Mouse (Mus musculus): ENCODE measurements around the gene Ceacam9. TPM values are rescaled to one million over a fixed set of nuclear protein-coding genes. Genes with fewer than 3 reads are reported as not detected.

Gene Ceacam9
- polyA plus RNA-seq, 1 experiment from 2014 or later = not detected

Other genes with a start within 250 kb of the Ceacam9 start
- 0.33 and 0.36 TPM in 2 replicates for gene Npas1, start 244.2 kb upstream of the Ceacam9 start, polyA plus RNA-seq (2016; fragmentation: Nextera tagmentation; extraction: Ambion mirVana)
- gene Arhgap35, start 106.9 kb upstream of the Ceacam9 start, polyA plus RNA-seq (2016; fragmentation: Nextera tagmentation; extraction: Ambion mirVana) = 4.4 and 4.7 TPM in 2 replicates
- gene Ceacam15, start 46.2 kb upstream of the Ceacam9 start, polyA plus RNA-seq (2016; fragmentation: Nextera tagmentation; extraction: Ambion mirVana) = not detected in 2 replicates
- gene Ap2s1, start 16.5 kb downstream of the Ceacam9 start, polyA plus RNA-seq (2016; fragmentation: Nextera tagmentation; extraction: Ambion mirVana) = 218 and 230 TPM in 2 replicates
- gene Slc1a5, start 59.4 kb downstream of the Ceacam9 start, polyA plus RNA-seq (2016; fragmentation: Nextera tagmentation; extraction: Ambion mirVana) = 127 and 128 TPM in 2 replicates
- 61.3 and 63.2 TPM in 2 replicates for gene Strn4, start 94.0 kb downstream of the Ceacam9 start, polyA plus RNA-seq (2016; fragmentation: Nextera tagmentation; extraction: Ambion mirVana)
- 14.9 and 16.0 TPM in 2 replicates for gene Fkrp, start 94.8 kb downstream of the Ceacam9 start, polyA plus RNA-seq (2016; fragmentation: Nextera tagmentation; extraction: Ambion mirVana)
- gene Prkd2, start 121.0 kb downstream of the Ceacam9 start, polyA plus RNA-seq (2016; fragmentation: Nextera tagmentation; extraction: Ambion mirVana) = 4.4 and 4.7 TPM in 2 replicates
- gene Dact3, start 153.4 kb downstream of the Ceacam9 start, polyA plus RNA-seq (2016; fragmentation: Nextera tagmentation; extraction: Ambion mirVana) = 1.5 TPM in 2 replicates
- 0.80 and 1.7 TPM in 2 replicates for gene Gng8, start 169.9 kb downstream of the Ceacam9 start, polyA plus RNA-seq (2016; fragmentation: Nextera tagmentation; extraction: Ambion mirVana)
- 0.86 and 1.5 TPM in 2 replicates for gene Ptgir, start 184.6 kb downstream of the Ceacam9 start, polyA plus RNA-seq (2016; fragmentation: Nextera tagmentation; extraction: Ambion mirVana)
- 91.2 and 94.4 TPM in 2 replicates for gene Calm3, start 202.2 kb downstream of the Ceacam9 start, polyA plus RNA-seq (2016; fragmentation: Nextera tagmentation; extraction: Ambion mirVana)
- 0.41 and 0.75 TPM in 2 replicates for gene Pnmal2, start 222.8 kb downstream of the Ceacam9 start, polyA plus RNA-seq (2016; fragmentation: Nextera tagmentation; extraction: Ambion mirVana)
- 0.05 and 0.08 TPM in 2 replicates for gene Pnmal1, start 237.8 kb downstream of the Ceacam9 start, polyA plus RNA-seq (2016; fragmentation: Nextera tagmentation; extraction: Ambion mirVana)

Measured in liver, embryonic 12.5 days (tissue).